ENCODE assay signal across 15 mouse cellular contexts in the genomic region with DNA sequence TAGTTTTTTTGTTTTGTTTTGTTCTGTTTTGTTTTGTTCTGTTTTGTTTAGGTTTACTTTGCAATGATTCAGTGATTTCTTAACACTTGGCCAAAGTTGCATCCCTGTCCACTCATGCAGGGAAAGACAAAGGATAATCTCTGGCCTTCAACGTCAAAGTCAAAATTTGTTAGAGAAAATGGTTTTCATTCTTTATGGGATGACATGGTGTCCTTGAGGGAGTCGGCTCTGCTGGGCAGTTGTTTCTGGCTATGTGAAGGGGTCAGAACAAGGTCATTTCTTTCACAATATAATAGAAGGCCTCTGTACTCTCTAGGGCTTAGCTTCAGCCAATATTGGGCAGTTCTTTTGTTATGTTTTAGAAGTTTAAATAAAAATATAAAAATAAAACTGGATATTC.
DNase-seq lines count a peak whose midpoint lies in the region.
"Had no signal": no experiment of that assay in that cellular context is flagged by ENCODE, and none has a peak within 500 bp of the region (broad histone marks: within the 10 kb centered on the region; RNA-seq: fewer than 3 reads in every experiment).

No protein-coding gene starts in this region.

- peak; percentile 37 for DNase-seq in embryo, embryonic 10 days (ENCODE audit: low spot score)
- no peak for DNase-seq in embryo, embryonic 9.5 days (ENCODE audit: extremely low spot score)
- DNase-seq in lung, postnatal 25 days (ENCODE audit: low spot score) = peak; percentile 3
- no peak for DNase-seq in lung, postnatal 36 days
- peak; percentile 15 to 44 for DNase-seq in adrenal gland, postnatal 36 days
- no peak for DNase-seq in cerebellum, postnatal 4 days (ENCODE audit: low spot score in 2 of 2)
- no peak for DNase-seq in liver
- DNase-seq: cerebellum, adult 9-10 months; gastrocnemius, postnatal 36 days; kidney, postnatal 36 days; layer of hippocampus, adult 9-11 months; liver, embryonic 13.5 days; lung, embryonic 14.5 days; thymus, adult 18-20 months; thymus, postnatal 4 days had no signal

Comparison
In these comparisons a context has a peak if more than half of its experiments do, and no peak if none do; other contexts are left out.
1. DNase-seq: peak in embryo, embryonic 10 days (single experiment), lung, postnatal 25 days (single experiment) and adrenal gland, postnatal 36 days (2 of 2); none in embryo, embryonic 9.5 days (single experiment), lung, postnatal 36 days (single experiment), cerebellum, postnatal 4 days (0 of 2) and liver (single experiment).